Mouse (Mus musculus): ENCODE measurements at regions not wholly inside any gene's neighbourhood (a gene's known extent, or its start where the extent isn't known, plus 50 kb on each side); places are given as distances from the start of the nearest gene placed in this dataset.

DNA sequence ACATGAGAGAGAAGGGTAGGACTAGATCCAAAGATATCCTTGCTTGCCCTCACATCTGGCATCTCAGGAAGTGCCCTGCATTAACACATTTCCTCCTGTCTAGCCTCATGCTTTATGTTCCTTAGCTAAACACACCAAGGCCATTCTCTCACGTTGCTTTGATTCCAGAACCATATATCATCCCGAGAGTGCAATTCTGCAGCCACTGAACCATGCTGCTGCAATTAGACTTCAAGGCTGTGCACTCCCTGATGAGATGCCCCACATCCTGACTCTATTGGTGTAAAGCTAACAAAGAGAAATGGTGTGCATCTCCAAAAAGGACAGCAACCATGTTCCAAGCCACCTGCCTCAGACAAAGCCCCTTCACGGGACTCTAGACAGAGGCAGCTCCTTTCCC, 1471.3 kb upstream of the Lrrc6 start:
- TF ChIP-seq CTCF (IDR thresholded peaks at IDR 0.05; ENCODE audit: borderline replicate concordance, insufficient read depth, low read depth, low read length) (no peak), POLR2A (IDR thresholded peaks at IDR 0.05; ENCODE audit: borderline replicate concordance, insufficient read depth, low read length) (no peak)
